Mouse (Mus musculus): ENCODE results near the gene Gm28827. TPM values are rescaled to one million over a fixed set of nuclear protein-coding genes. Genes with fewer than 3 reads are reported as not detected.

The Gm28827 gene
- not detected in 2 replicates for polyA plus RNA-seq (2012; rRNA removed)

DNA sequence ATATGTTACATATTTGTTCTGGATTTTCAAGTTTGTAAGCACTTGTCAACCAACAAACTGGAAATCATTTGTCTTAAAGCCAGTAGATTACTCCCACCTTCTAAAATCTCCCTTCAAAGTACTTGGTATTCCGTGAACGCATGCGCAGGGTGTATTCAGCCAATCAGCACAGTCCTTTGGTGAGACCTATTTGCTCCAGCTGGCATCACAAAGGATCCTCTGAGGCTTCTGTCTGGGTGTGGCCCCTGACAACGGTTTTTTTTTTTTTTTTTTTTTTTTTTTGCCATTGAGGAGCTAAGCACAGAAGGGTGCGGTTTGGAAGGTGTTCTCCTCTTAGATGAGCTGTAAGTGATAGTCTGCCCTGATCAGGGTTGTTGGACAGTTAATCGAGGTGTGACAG is at the start of gene Gm28827:
TSS of gene Gm28827 (plus strand) at position 301 of the 400 bp plus-strand sequence.

Data from central nervous system, embryonic 11.5 days (tissue).